Mouse (Mus musculus) neural tube, embryonic 11.5 days (tissue): ENCODE data around the gene Angptl1. TPM values are rescaled to one million over a fixed set of nuclear protein-coding genes. Genes with fewer than 3 reads are reported as not detected.

Experiments
- ATAC-seq: fragments of 200-750 bp; cut with Nextera tagmentation; 2 replicates; pipeline ENCODE4 v1.8.0; 2017; ENCODE audit warnings: moderate number of reproducible peaks, mild to moderate bottlenecking, moderate TSS enrichment, moderate library complexity; ENCODE audit not compliant: insufficient read depth, low FRiP score, low TSS enrichment
- DNase-seq: peaks from one replicate; pipeline ENCODE4 v3.0.0-alpha.2; 2015; ENCODE audit warnings: low spot score
- H3K27ac ChIP-seq: fragments of 300-500 bp; sonication (generic); 2 replicates; pipeline ENCODE4 v1.5.1; 2014; ENCODE audit warnings: low read depth, mild to moderate bottlenecking, low read length
- H3K27me3 ChIP-seq: fragments of 300-500 bp; sonication (generic); 2 replicates; pipeline ENCODE4 v1.6.1; 2014; ENCODE audit warnings: mild to moderate bottlenecking, low read length, mixed read lengths; ENCODE audit not compliant: control insufficient read depth, insufficient read depth
- H3K36me3 ChIP-seq: fragments of 300-500 bp; sonication (generic); 2 replicates; pipeline ENCODE4 v1.6.1; 2014; ENCODE audit warnings: mild to moderate bottlenecking, low read length, moderate library complexity, mixed read lengths; ENCODE audit not compliant: control insufficient read depth, insufficient read depth
- H3K4me1 ChIP-seq: fragments of 300-500 bp; sonication (generic); 2 replicates; pipeline ENCODE4 v1.6.1; 2014; ENCODE audit warnings: low read length, mixed read lengths; ENCODE audit not compliant: control insufficient read depth, insufficient read depth
- H3K4me2 ChIP-seq: fragments of 300-500 bp; sonication (generic); 2 replicates; pipeline ENCODE4 v1.6.1; 2014; ENCODE audit warnings: low read depth, mild to moderate bottlenecking, moderate library complexity
- H3K4me3 ChIP-seq: fragments of 300-500 bp; sonication (generic); 2 replicates; pipeline ENCODE4 v1.5.1; 2014; ENCODE audit warnings: low read depth, low read length
- H3K9ac ChIP-seq: fragments of 300-500 bp; sonication (generic); 2 replicates; pipeline ENCODE4 v1.6.1; 2014; ENCODE audit warnings: mild to moderate bottlenecking, low read length
- H3K9me3 ChIP-seq: fragments of 300-500 bp; sonication (generic); 2 replicates; pipeline ENCODE4 v1.6.1; 2016; ENCODE audit warnings: low read length; ENCODE audit not compliant: control insufficient read depth
- WGBS: fragments of 180-500 bp; shearing (Covaris S2); extraction: QIAGEN DNeasy Blood & Tissue Kit; methylation state at CpG from one replicate; pipeline ENCODE4 v1.1.7; 2014; 5-methylcytosine and 5-hydroxymethylcytosine counted together
- polyA plus RNA-seq: library from polyadenylated mRNA; unstranded; fragments of >200 nt; fragmentation: Nextera tagmentation; extraction: Ambion mirVana; gene quantifications from 2 replicates; pipeline ENCODE4 v1.2.1, GENCODE M21; 2014

Gene Angptl1
- polyA plus RNA-seq, 1 experiment from 2014 or later, result 9.5 TPM

DNA sequence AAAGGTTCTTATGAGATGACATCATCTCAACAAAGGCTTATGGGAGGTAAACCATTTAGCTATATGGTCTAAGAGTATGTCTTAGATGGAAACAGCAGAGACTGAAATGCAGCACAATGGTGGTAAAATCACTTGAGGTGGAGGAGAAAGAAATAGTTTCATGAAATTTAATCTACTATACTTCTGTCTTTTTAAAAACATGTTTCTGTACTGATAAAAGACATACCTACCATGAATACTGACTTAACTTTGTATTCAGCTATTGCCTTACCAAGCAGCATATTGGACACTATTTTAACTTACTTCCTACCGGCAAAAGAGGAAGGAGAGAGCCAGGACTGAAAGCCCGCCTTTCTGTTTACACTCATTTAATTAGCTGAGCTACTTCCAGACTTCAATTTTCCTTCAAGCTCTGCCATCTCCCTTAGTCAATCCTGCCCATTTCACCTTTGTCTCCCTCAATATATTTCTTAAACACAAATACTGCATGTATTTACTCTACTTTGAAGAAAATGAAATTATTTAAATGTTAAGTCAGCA, 21.4 kb downstream of the Angptl1 start:
- ATAC-seq, result no peak
- H3K9ac ChIP-seq, result no peak overlapping the region
- no peak overlapping the region for H3K4me2 ChIP-seq
- H3K4me1 ChIP-seq, result peaks cover 5% of the 10 kb centered on the region
- 93% methylated on average over 2 of the region's 2 CpGs for WGBS
- H3K27me3 ChIP-seq, result no peaks in the 10 kb centered on the region
- H3K9me3 ChIP-seq, result no peaks in the 10 kb centered on the region
- no peaks in the 10 kb centered on the region for H3K36me3 ChIP-seq
- no peak for DNase-seq
- H3K27ac ChIP-seq, result no peak overlapping the region
- H3K4me3 ChIP-seq, result no peak overlapping the region

DNA sequence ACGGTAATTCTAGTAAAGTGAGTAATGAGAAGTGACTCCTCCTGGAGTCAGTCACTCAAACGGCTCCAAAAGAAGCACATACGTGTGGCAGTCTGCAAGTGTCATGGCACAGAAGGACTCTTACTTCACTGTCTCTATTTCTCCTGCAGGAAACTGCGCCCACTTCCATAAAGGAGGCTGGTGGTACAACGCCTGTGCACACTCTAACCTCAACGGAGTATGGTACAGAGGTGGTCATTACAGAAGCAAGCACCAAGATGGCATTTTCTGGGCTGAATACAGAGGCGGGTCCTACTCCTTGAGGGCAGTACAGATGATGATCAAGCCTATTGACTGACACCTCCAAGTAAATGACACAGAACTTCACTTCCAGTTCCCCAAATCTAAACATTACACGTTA, 21.9 kb downstream of the Angptl1 start:
- Histone ChIP-seq H3K9me3 (no peaks in the 10 kb centered on the region), H3K36me3 (no peaks in the 10 kb centered on the region), H3K4me1 (peaks cover 5% of the 10 kb centered on the region), H3K4me3 (no peak overlapping the region), H3K27ac (no peak overlapping the region), H3K9ac (no peak overlapping the region), H3K4me2 (no peak overlapping the region), H3K27me3 (no peaks in the 10 kb centered on the region)
- ATAC-seq (no peak), DNase-seq (no peak)
- 90% methylated on average over 8 of the region's 8 CpGs for WGBS

DNA sequence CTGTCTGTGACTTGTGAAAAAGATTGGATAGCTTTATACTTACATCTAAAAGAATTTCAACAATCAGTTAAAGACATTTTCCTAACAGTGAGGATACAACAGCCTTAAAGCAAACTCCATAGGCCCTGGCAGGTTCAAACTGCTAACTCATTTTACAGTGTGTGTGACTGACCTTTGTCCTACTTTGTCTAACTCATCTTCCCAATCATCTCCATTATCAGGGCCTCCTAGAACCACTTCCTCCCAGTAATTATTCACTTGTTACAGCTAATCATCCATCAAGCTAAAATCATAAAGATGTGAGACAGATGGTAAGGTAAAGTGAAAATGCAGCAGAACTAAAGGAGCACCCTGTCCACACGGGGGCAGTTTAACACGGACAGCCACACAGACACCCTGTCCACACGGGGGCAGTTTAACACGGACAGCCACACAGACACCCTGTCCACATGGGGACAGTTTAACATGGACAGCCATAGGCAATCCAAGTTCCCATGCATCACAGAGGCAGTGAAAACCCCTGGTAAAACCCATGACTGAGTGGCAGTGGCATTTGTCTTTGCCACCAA, 23.2 kb downstream of the Angptl1 start:
- no peaks in the 10 kb centered on the region for H3K9me3 ChIP-seq
- no peak overlapping the region for H3K4me2 ChIP-seq
- no peaks in the 10 kb centered on the region for H3K27me3 ChIP-seq
- no peak for ATAC-seq
- no peaks in the 10 kb centered on the region for H3K36me3 ChIP-seq
- WGBS, result 39% methylated on average over 4 of the region's 4 CpGs
- H3K27ac ChIP-seq, result no peak overlapping the region
- H3K4me3 ChIP-seq, result no peak overlapping the region
- H3K4me1 ChIP-seq, result peaks cover 5% of the 10 kb centered on the region
- DNase-seq, result no peak
- no peak overlapping the region for H3K9ac ChIP-seq

DNA sequence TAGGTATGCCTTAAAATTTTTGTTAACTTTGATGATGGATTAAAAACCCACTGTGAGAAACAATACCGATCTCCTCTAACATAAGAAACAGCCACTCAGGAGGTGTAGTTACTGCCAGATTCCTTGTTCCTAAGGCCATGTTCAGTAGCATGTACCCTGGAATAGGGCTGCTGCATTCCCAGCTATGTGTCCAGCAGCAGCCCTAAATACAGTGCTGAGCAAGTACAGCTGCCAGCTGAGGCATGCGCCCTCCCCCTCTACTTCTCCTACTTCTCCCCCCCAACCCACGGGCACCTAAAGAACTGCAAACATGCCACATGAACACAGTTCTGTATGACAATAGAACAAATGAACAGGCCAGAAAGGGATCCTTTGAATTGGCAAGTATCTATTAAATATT, 25.4 kb downstream of the Angptl1 start:
- 67% methylated on average over 3 of the region's 3 CpGs for WGBS

DNA sequence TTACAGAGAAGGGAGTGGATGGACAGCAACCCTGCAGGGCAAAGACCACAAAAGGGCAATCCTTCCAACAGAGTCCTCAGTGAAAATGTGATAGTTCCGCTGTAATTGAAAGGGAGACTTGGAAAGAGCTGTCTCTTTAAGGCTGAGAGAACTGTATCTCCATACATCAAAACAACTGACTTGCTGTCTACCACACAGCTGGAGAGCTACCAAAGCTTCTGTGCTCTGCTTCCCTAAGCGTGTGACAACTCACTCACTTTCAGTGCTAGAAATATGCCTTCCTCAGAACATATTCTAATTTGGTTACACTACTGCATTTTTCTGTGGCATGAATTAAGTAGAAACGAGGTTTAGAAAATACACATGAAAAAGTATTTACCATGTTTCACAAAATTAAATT, 25.9 kb downstream of the Angptl1 start:
- 41% methylated on average over 3 of the region's 3 CpGs for WGBS
- H3K9me3 ChIP-seq, result no peaks in the 10 kb centered on the region
- H3K4me3 ChIP-seq, result no peak overlapping the region
- no peak overlapping the region for H3K4me2 ChIP-seq
- H3K9ac ChIP-seq, result no peak overlapping the region
- H3K4me1 ChIP-seq, result peaks cover 5% of the 10 kb centered on the region
- no peaks in the 10 kb centered on the region for H3K36me3 ChIP-seq
- ATAC-seq, result no peak
- no peak overlapping the region for H3K27ac ChIP-seq
- DNase-seq, result no peak
- no peaks in the 10 kb centered on the region for H3K27me3 ChIP-seq

More for the DNA sequence above, 25.4 kb downstream of the Angptl1 start:
- Histone ChIP-seq H3K4me1 (peaks cover 5% of the 10 kb centered on the region), H3K4me3 (no peak overlapping the region), H3K9ac (no peak overlapping the region), H3K27ac (no peak overlapping the region), H3K4me2 (no peak overlapping the region), H3K9me3 (no peaks in the 10 kb centered on the region), H3K27me3 (no peaks in the 10 kb centered on the region), H3K36me3 (no peaks in the 10 kb centered on the region)
- ATAC-seq, result no peak
- no peak for DNase-seq

DNA sequence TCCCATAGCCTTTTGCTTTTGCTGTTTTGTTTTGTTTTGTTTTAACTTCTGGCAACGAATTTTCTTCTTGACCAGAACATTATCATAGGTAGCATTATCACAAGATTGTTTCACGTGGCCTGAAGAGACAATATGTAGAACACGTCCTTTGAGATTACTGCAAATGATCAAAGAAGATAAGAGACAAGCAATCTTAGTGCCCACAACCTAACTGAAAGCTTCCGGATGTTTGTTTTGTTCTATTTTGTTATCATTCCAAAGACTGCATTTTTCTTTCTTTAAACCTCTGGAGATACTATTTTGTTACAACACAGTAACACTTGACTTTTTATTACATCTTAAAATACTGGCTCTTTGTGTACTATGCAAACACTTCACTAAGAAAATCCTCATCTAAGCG, 31.7 kb downstream of the Angptl1 start:
- Histone ChIP-seq H3K27me3 (no peaks in the 10 kb centered on the region), H3K4me1 (no peaks in the 10 kb centered on the region), H3K9me3 (no peaks in the 10 kb centered on the region), H3K4me2 (no peak overlapping the region), H3K36me3 (peaks cover 5% of the 10 kb centered on the region), H3K27ac (no peak overlapping the region), H3K4me3 (no peak overlapping the region), H3K9ac (no peak overlapping the region)
- DNase-seq (no peak), ATAC-seq (no peak)
- 92% methylated on average over 5 of the region's 5 CpGs for WGBS

DNA sequence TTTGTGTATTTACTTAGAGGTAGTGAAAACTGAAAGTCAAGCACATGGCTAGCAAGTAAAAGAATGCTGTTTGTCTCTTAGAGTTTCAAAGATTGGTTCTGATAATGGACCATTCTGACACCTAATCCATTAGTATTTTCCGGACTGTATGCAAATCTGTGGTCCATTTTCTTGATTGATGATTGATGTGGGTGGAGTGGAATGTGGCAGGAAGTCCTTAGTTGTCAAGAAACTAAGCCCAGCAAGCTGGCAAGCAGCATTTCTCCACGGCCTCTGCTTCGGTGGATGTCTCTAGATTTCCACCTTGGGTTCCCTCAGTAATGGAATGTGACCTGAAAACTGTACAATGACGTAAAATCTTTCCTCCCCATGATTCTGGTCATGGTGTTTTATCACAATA, 32.3 kb downstream of the Angptl1 start:
- H3K9me3 ChIP-seq, result no peaks in the 10 kb centered on the region
- H3K4me2 ChIP-seq, result no peak overlapping the region
- no peaks in the 10 kb centered on the region for H3K4me1 ChIP-seq
- no peak overlapping the region for H3K4me3 ChIP-seq
- no peak overlapping the region for H3K9ac ChIP-seq
- peaks cover 5% of the 10 kb centered on the region for H3K36me3 ChIP-seq
- no peaks in the 10 kb centered on the region for H3K27me3 ChIP-seq
- ATAC-seq (no peak), DNase-seq (no peak)
- WGBS, result 92% methylated on average over 4 of the region's 4 CpGs
- no peak overlapping the region for H3K27ac ChIP-seq

DNA sequence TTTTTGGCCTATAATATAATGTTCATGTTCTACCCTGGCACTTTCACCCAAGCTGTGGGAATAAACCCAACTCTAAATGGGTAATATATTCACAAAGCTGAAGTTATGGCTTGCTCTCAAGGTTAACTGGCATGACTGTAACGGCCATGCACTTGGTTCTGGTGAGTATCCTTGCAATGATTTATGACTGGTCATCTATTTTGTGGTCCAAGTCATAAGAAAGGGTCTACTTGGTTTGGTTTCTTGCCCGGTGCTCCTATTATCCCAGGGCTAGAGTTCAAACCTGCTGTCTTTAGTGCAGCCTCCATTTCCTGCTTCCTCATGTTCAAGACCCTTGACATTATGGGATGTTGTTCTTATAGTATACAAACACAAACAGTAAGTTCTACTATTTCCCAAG, 46.4 kb downstream of the Angptl1 start:
- no peak overlapping the region for H3K9ac ChIP-seq
- no peak overlapping the region for H3K27ac ChIP-seq
- H3K4me3 ChIP-seq, result no peak overlapping the region
- 65% methylated on average over 2 of the region's 2 CpGs for WGBS
- H3K27me3 ChIP-seq, result no peaks in the 10 kb centered on the region
- H3K9me3 ChIP-seq, result no peaks in the 10 kb centered on the region
- no peaks in the 10 kb centered on the region for H3K4me1 ChIP-seq
- DNase-seq, result no peak
- no peak overlapping the region for H3K4me2 ChIP-seq
- ATAC-seq, result no peak
- H3K36me3 ChIP-seq, result peaks cover 7% of the 10 kb centered on the region

DNA sequence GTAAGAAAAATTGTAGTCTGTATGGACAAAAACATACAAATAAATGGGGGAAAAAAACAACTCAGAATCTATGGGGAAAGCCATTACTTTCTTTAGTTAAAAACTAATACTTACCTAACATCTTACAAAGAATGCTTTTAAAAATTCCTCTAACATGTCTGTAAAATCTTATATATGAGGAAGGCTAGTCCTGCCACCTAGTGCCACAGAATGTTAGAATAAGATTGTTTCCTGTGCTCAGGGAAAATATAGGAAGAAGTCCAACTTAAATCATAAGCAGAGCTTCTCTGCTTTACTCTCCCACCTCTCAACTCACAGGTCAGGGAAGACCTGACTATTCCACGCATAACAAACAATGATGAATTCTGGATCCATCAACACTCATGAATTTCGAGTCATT, 47.5 kb downstream of the Angptl1 start:
- no peak overlapping the region for H3K4me3 ChIP-seq
- H3K27me3 ChIP-seq, result no peaks in the 10 kb centered on the region
- H3K9ac ChIP-seq, result no peak overlapping the region
- ATAC-seq, result no peak
- no peaks in the 10 kb centered on the region for H3K4me1 ChIP-seq
- no peak for DNase-seq
- H3K36me3 ChIP-seq, result peaks cover 7% of the 10 kb centered on the region
- no peak overlapping the region for H3K27ac ChIP-seq
- no peaks in the 10 kb centered on the region for H3K9me3 ChIP-seq
- no peak overlapping the region for H3K4me2 ChIP-seq
- WGBS, result 85% methylated on average over 2 of the region's 2 CpGs
